Mouse (Mus musculus) hindbrain, embryonic 11.5 days (tissue): Measurements from ENCODE around the gene Dab2ip. TPM values are rescaled to one million over a fixed set of nuclear protein-coding genes. Genes with fewer than 3 reads are reported as not detected.

ENCODE experiments used
- ATAC-seq: fragments of 200-750 bp; cut with Nextera tagmentation; 2 replicates; pipeline ENCODE4 v1.8.0; 2017; ENCODE audit warnings: mild to moderate bottlenecking, moderate TSS enrichment, moderate library complexity; ENCODE audit not compliant: low FRiP score
- DNase-seq: peaks from one replicate; pipeline ENCODE4 v3.0.0-alpha.2; 2015; ENCODE audit warnings: low spot score
- H3K27ac ChIP-seq: fragments of 300-500 bp; sonication (generic); 2 replicates; pipeline ENCODE4 v1.5.1; 2014; ENCODE audit warnings: mild to moderate bottlenecking, low read depth, low read length
- H3K27me3 ChIP-seq: fragments of 300-500 bp; sonication (generic); 2 replicates; pipeline ENCODE4 v1.6.1; 2014; ENCODE audit warnings: mild to moderate bottlenecking, low read length, moderate library complexity, mixed read lengths; ENCODE audit not compliant: control insufficient read depth, insufficient read depth
- H3K36me3 ChIP-seq: fragments of 300-500 bp; sonication (generic); 2 replicates; pipeline ENCODE4 v1.6.1; 2014; ENCODE audit warnings: mild to moderate bottlenecking, low read length, moderate library complexity, mixed read lengths; ENCODE audit not compliant: control insufficient read depth, insufficient read depth
- H3K4me1 ChIP-seq: fragments of 300-500 bp; sonication (generic); replicated peaks from 2 replicates; pipeline ENCODE4 v1.6.1; 2014; ENCODE audit warnings: low read length, mixed read lengths; ENCODE audit not compliant: control insufficient read depth, insufficient read depth
- H3K4me2 ChIP-seq: fragments of 300-500 bp; sonication (generic); replicated peaks from 2 replicates; pipeline ENCODE4 v1.6.1; 2014; ENCODE audit warnings: mild to moderate bottlenecking, low read depth, low read length
- H3K4me3 ChIP-seq: fragments of 300-500 bp; sonication (generic); 2 replicates; pipeline ENCODE4 v1.5.1; 2014; ENCODE audit warnings: low read depth, low read length
- H3K9ac ChIP-seq: fragments of 300-500 bp; sonication (generic); 2 replicates; pipeline ENCODE4 v1.6.1; 2014; ENCODE audit warnings: low read depth, low read length
- H3K9me3 ChIP-seq: fragments of 300-500 bp; sonication (generic); 2 replicates; pipeline ENCODE4 v1.6.1; 2016; ENCODE audit warnings: low read length; ENCODE audit not compliant: control insufficient read depth
- WGBS: fragments of 180-500 bp; shearing (Covaris S2); extraction: QIAGEN DNeasy Blood & Tissue Kit; methylation state at CpG from one replicate; pipeline ENCODE4 v1.1.7; 2014; 5-methylcytosine and 5-hydroxymethylcytosine counted together
- polyA plus RNA-seq: library from polyadenylated mRNA; unstranded; fragments of >200 nt; fragmentation: Nextera tagmentation; extraction: Ambion mirVana; gene quantifications from 2 replicates; pipeline ENCODE4 v1.2.1, GENCODE M21; 2014

The Dab2ip gene
- polyA plus RNA-seq, 1 experiment from 2014 or later = 37.8 TPM

GRCm38 (mm10) chr2:35745876-35746275 lies 187.8 kb downstream of the Dab2ip start:
- Histone ChIP-seq H3K9me3 (no peaks in the 10 kb centered on the region), H3K4me2 (no peak overlapping the region), H3K27me3 (no peaks in the 10 kb centered on the region), H3K27ac (no peak overlapping the region), H3K4me1 (no peaks in the 10 kb centered on the region), H3K4me3 (no peak overlapping the region), H3K36me3 (no peaks in the 10 kb centered on the region), H3K9ac (no peak overlapping the region)
- 79% methylated on average over 10 of the region's 10 CpGs for WGBS
- ATAC-seq (no peak), DNase-seq (no peak)

- ATAC-seq = peak; percentile 62; the same call in 1 of the 2 replicates
- no peaks in the 10 kb centered on the region for H3K27me3 ChIP-seq
These were observed 188.6 kb downstream of the Dab2ip start for GRCm38 (mm10) chr2:35746638-35747037.

GRCm38 (mm10) chr2:35747371-35748035 lies 189.4 kb downstream of the Dab2ip start:
- no peaks in the 10 kb centered on the region for H3K36me3 ChIP-seq
- DNase-seq = no peak

More at GRCm38 (mm10) chr2:35746638-35747037, 188.6 kb downstream of the Dab2ip start:
- Histone ChIP-seq H3K36me3 (no peaks in the 10 kb centered on the region), H3K4me3 (no peak overlapping the region), H3K9me3 (no peaks in the 10 kb centered on the region), H3K9ac (no peak overlapping the region), H3K4me1 (no peaks in the 10 kb centered on the region), H3K4me2 (no peak overlapping the region), H3K27ac (peak overlapping the region; percentile 39; the same call in 1 of the 2 replicates)
- DNase-seq = no peak
- 31% methylated on average over 4 of the region's 7 CpGs for WGBS

GRCm38 (mm10) chr2:35750533-35751141 lies 192.6 kb downstream of the Dab2ip start:
- no peaks in the 10 kb centered on the region for H3K27me3 ChIP-seq
- WGBS = 76% methylated on average over 7 of the region's 7 CpGs

More at GRCm38 (mm10) chr2:35747371-35748035, 189.4 kb downstream of the Dab2ip start:
- no peaks in the 10 kb centered on the region for H3K4me1 ChIP-seq
- H3K4me3 ChIP-seq = no peak overlapping the region
- no peaks in the 10 kb centered on the region for H3K9me3 ChIP-seq
- no peak overlapping the region for H3K27ac ChIP-seq
- H3K27me3 ChIP-seq = no peaks in the 10 kb centered on the region
- no peak for ATAC-seq
- 79% methylated on average over 12 of the region's 12 CpGs for WGBS
- no peak overlapping the region for H3K4me2 ChIP-seq
- H3K9ac ChIP-seq = no peak overlapping the region

GRCm38 (mm10) chr2:35751781-35752505 lies 193.9 kb downstream of the Dab2ip start:
- Histone ChIP-seq H3K4me2 (no peak overlapping the region), H3K9ac (no peak overlapping the region), H3K27me3 (no peaks in the 10 kb centered on the region), H3K4me1 (no peaks in the 10 kb centered on the region), H3K36me3 (no peaks in the 10 kb centered on the region), H3K9me3 (no peaks in the 10 kb centered on the region), H3K4me3 (no peak overlapping the region), H3K27ac (no peak overlapping the region)
- no peak for DNase-seq
- no peak for ATAC-seq
- WGBS = 79% methylated on average over 18 of the region's 18 CpGs

More at GRCm38 (mm10) chr2:35750533-35751141, 192.6 kb downstream of the Dab2ip start:
- Histone ChIP-seq H3K27ac (no peak overlapping the region), H3K4me3 (no peak overlapping the region), H3K36me3 (no peaks in the 10 kb centered on the region), H3K9me3 (no peaks in the 10 kb centered on the region), H3K9ac (no peak overlapping the region), H3K4me2 (no peak overlapping the region), H3K4me1 (no peaks in the 10 kb centered on the region)
- ATAC-seq (no peak), DNase-seq (no peak)

- DNase-seq = no peak
- Histone ChIP-seq H3K4me1 (no peaks in the 10 kb centered on the region), H3K9me3 (no peaks in the 10 kb centered on the region), H3K36me3 (no peaks in the 10 kb centered on the region), H3K27me3 (no peaks in the 10 kb centered on the region), H3K4me2 (no peak overlapping the region), H3K4me3 (no peak overlapping the region), H3K27ac (no peak overlapping the region), H3K9ac (no peak overlapping the region)
- 82% methylated on average over 7 of the region's 7 CpGs for WGBS
- ATAC-seq = no peak
These were observed 198.4 kb downstream of the Dab2ip start for GRCm38 (mm10) chr2:35756467-35756866.

GRCm38 (mm10) chr2:35760352-35760751 lies 202.3 kb downstream of the Dab2ip start:
- H3K36me3 ChIP-seq = no peaks in the 10 kb centered on the region
- H3K4me3 ChIP-seq = no peak overlapping the region
- H3K27me3 ChIP-seq = no peaks in the 10 kb centered on the region
- 61% methylated on average over 8 of the region's 8 CpGs for WGBS
- no peak overlapping the region for H3K9ac ChIP-seq
- H3K27ac ChIP-seq = no peak overlapping the region
- H3K4me2 ChIP-seq = no peak overlapping the region
- H3K9me3 ChIP-seq = no peaks in the 10 kb centered on the region
- no peaks in the 10 kb centered on the region for H3K4me1 ChIP-seq
- no peak for ATAC-seq
- DNase-seq = no peak

- no peak overlapping the region for H3K27ac ChIP-seq
- no peaks in the 10 kb centered on the region for H3K27me3 ChIP-seq
- ATAC-seq (no peak), DNase-seq (no peak)
- H3K9me3 ChIP-seq = no peaks in the 10 kb centered on the region
- H3K9ac ChIP-seq = no peak overlapping the region
- no peaks in the 10 kb centered on the region for H3K4me1 ChIP-seq
- H3K4me3 ChIP-seq = no peak overlapping the region
- H3K4me2 ChIP-seq = no peak overlapping the region
- H3K36me3 ChIP-seq = no peaks in the 10 kb centered on the region
These were observed 202.8 kb downstream of the Dab2ip start for GRCm38 (mm10) chr2:35760867-35761266.
